Mouse (Mus musculus) retina, adult 2 months (tissue): ENCODE data around the gene Gpr87.
"Not testable (repeated sequence)": the region's sequence is repeated elsewhere in the genome, so short reads cannot be mapped to it uniquely, and the experiment has no call there.

Experiments used
- DNase-seq: peaks from one replicate; pipeline ENCODE4 v3.0.0-alpha.2; 2012; ENCODE audit warnings: low read depth, low spot score

Gpr87 gene

GRCm38 (mm10) chr3:59187336-59187735, 7.6 kb downstream of the Gpr87 start:
- no peak for DNase-seq

GRCm38 (mm10) chr3:59185662-59186061, 9.2 kb downstream of the Gpr87 start:
- no peak for DNase-seq

GRCm38 (mm10) chr3:59182129-59182528, 12.8 kb downstream of the Gpr87 start:
- DNase-seq: no peak

- no peak for DNase-seq
These were observed 13.8 kb downstream of the Gpr87 start for GRCm38 (mm10) chr3:59181134-59181533.

GRCm38 (mm10) chr3:59176871-59177270, 18.0 kb downstream of the Gpr87 start:
- DNase-seq: no peak

GRCm38 (mm10) chr3:59175234-59175633, 19.7 kb downstream of the Gpr87 start:
- DNase-seq: peak; percentile 18

- no peak for DNase-seq
These were observed 20.3 kb downstream of the Gpr87 start for GRCm38 (mm10) chr3:59174426-59175154.

- no peak for DNase-seq
These were observed 24.8 kb downstream of the Gpr87 start for GRCm38 (mm10) chr3:59169921-59170627.

- no peak for DNase-seq
These were observed 25.7 kb downstream of the Gpr87 start for GRCm38 (mm10) chr3:59169215-59169614.

GRCm38 (mm10) chr3:59168476-59168875, 26.4 kb downstream of the Gpr87 start:
- no peak for DNase-seq

GRCm38 (mm10) chr3:59167417-59168054, 27.4 kb downstream of the Gpr87 start:
- DNase-seq: no peak

GRCm38 (mm10) chr3:59160465-59160864, 34.4 kb downstream of the Gpr87 start:
- DNase-seq: no peak

- DNase-seq: no peak
These were observed 37.9 kb downstream of the Gpr87 start for GRCm38 (mm10) chr3:59157048-59157447.

GRCm38 (mm10) chr3:59155404-59155803, 39.5 kb downstream of the Gpr87 start:
- no peak for DNase-seq

- DNase-seq: no peak
These were observed 40.0 kb downstream of the Gpr87 start for GRCm38 (mm10) chr3:59154888-59155287.

GRCm38 (mm10) chr3:59153424-59153823, 41.5 kb downstream of the Gpr87 start, which contains the start of gene P2ry14:
P2ry14 (minus strand) TSS chr3:59153618.
- DNase-seq: no peak

- no peak for DNase-seq
These were observed 44.3 kb downstream of the Gpr87 start for GRCm38 (mm10) chr3:59150624-59151023.

GRCm38 (mm10) chr3:59149646-59150045, 45.3 kb downstream of the Gpr87 start:
- no peak for DNase-seq

GRCm38 (mm10) chr3:59145194-59145593, 49.7 kb downstream of the Gpr87 start:
- no peak for DNase-seq

GRCm38 (mm10) chr3:59141507-59142305, 53.2 kb downstream of the Gpr87 start:
- DNase-seq: no peak

- DNase-seq: not testable (repeated sequence)
These were observed 54.0 kb downstream of the Gpr87 start for GRCm38 (mm10) chr3:59140941-59141340.

GRCm38 (mm10) chr3:59140115-59140514, 54.8 kb downstream of the Gpr87 start:
- no peak for DNase-seq
